Mouse (Mus musculus) urinary bladder, postnatal 25 days (tissue): ENCODE data around the gene Chrnb2.

ENCODE experiments used
- DNase-seq: peaks from one replicate; pipeline ENCODE4 v3.0.0; 2022; ENCODE audit warnings: low spot score

The Chrnb2 gene

GRCm38 (mm10) chr3:89776001-89776400, 11.6 kb upstream of the Chrnb2 start:
- no peak for DNase-seq

GRCm38 (mm10) chr3:89774236-89774960, 10.0 kb upstream of the Chrnb2 start:
- DNase-seq = no peak

GRCm38 (mm10) chr3:89773740-89774211, 9.3 kb upstream of the Chrnb2 start:
- DNase-seq = peak; percentile 42

- peak; percentile 93 for DNase-seq
Measured at GRCm38 (mm10) chr3:89772968-89773709, 8.7 kb upstream of the Chrnb2 start, which contains the start of gene Ube2q1. TSS of gene Ube2q1 (plus strand) at chr3:89773616.

- DNase-seq = peak; percentile 53
Measured at GRCm38 (mm10) chr3:89772588-89772967, 8.1 kb upstream of the Chrnb2 start.

- DNase-seq = no peak
Measured at GRCm38 (mm10) chr3:89770425-89771002, 6.1 kb upstream of the Chrnb2 start.

- DNase-seq = no peak
Measured at GRCm38 (mm10) chr3:89769584-89769983, 5.2 kb upstream of the Chrnb2 start.

GRCm38 (mm10) chr3:89759786-89760185, 4.6 kb downstream of the Chrnb2 start:
- no peak for DNase-seq

- no peak for DNase-seq
Measured at GRCm38 (mm10) chr3:89757851-89758250, 6.6 kb downstream of the Chrnb2 start.

GRCm38 (mm10) chr3:89755283-89755682, 9.1 kb downstream of the Chrnb2 start:
- DNase-seq = no peak

- no peak for DNase-seq
Measured at GRCm38 (mm10) chr3:89752307-89752706, 12.1 kb downstream of the Chrnb2 start.

- DNase-seq = no peak
Measured at GRCm38 (mm10) chr3:89738509-89738908, 25.9 kb downstream of the Chrnb2 start.

- DNase-seq = no peak
Measured at GRCm38 (mm10) chr3:89732091-89732490, 32.3 kb downstream of the Chrnb2 start.

GRCm38 (mm10) chr3:89730350-89731331, 33.8 kb downstream of the Chrnb2 start:
- DNase-seq = peak; percentile 71

GRCm38 (mm10) chr3:89728848-89729247, 35.6 kb downstream of the Chrnb2 start:
- no peak for DNase-seq

GRCm38 (mm10) chr3:89727028-89727427, 37.4 kb downstream of the Chrnb2 start:
- DNase-seq = peak; percentile 17

GRCm38 (mm10) chr3:89723400-89724084, 40.9 kb downstream of the Chrnb2 start:
- no peak for DNase-seq

- no peak for DNase-seq
Measured at GRCm38 (mm10) chr3:89722032-89722431, 42.4 kb downstream of the Chrnb2 start.

GRCm38 (mm10) chr3:89715967-89716256, 48.5 kb downstream of the Chrnb2 start:
- no peak for DNase-seq

GRCm38 (mm10) chr3:89715207-89715966, 49.0 kb downstream of the Chrnb2 start:
- DNase-seq = peak; percentile 33
